Mouse (Mus musculus) right cerebral cortex, postnatal 10 days (tissue): Measurements from ENCODE around the gene 2010300C02Rik.
A peak's percentile ranks its signal among the peaks of the same experiment; 100 is the strongest.

Experiments used
- DNase-seq, 2 experiments: peaks; one replicate each; pipeline ENCODE4 v3.0.0; 2021; ENCODE audit warnings: low spot score in 2 of 2

The 2010300C02Rik gene

DNA sequence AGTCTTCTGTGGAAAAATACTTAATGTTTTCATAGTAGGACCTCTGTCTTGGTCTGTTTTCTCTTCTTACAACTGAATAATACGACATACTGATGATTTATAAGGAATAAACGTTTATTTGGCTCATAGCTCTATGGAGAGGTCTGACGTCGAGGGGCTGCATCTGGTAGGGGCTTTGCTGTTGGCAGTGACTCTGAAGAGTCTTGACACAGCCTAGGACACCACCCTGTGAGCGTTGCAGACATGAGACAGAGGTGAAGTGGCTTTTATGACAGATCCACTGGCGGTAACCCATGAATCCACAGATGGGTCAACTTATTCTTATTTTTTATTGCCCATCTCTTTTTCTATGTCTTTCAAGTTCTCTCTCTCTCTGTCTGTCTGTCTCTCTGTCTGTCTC lies 52.5 kb downstream of the 2010300C02Rik start:
- DNase-seq = no peak

GRCm38 (mm10) chr1:37666587-37666986 lies 53.3 kb downstream of the 2010300C02Rik start:
- no peak for DNase-seq

- no peak for DNase-seq
These were observed 54.2 kb downstream of the 2010300C02Rik start for GRCm38 (mm10) chr1:37665539-37666323.

DNA sequence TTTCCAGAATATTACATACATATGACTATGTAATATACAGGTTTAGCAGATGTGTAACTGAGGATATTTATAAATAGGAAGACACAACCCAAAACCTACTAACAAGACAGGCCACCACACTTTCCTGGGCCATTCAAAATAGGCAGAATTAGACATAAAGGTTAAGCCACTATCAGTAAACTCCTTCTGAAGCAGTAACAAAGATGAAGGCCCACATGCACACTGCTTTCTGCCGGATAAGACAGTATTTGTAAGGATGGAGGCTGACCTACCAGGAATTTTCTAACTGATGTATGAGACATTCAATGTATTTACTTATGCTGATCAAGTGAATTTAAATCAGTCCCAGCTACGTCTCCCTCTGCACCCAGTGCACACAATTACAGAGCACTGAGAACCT lies 55.4 kb downstream of the 2010300C02Rik start:
- DNase-seq = no peak

- no peak for DNase-seq
These were observed 56.3 kb downstream of the 2010300C02Rik start for GRCm38 (mm10) chr1:37663606-37664005.

DNA sequence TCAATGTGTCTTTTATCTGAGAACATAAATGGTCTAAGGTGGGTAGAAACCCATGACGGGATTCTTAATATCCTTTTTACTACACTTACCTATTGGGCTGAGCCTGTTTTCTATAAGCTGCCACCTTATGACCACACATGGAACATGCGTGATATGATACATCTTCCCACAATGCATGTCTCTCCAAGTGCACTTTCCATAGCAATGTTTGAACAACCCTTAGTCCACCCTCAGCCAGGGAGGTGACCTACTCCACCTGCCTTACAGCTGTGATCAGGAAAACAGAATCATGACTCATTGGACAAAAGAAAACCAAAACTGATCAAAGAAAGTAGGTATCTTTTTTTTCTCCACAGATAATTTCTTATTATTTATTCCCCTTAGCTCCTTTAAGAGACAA lies 63.9 kb downstream of the 2010300C02Rik start:
- no peak for DNase-seq

- DNase-seq = no peak
These were observed 65.9 kb downstream of the 2010300C02Rik start for GRCm38 (mm10) chr1:37653992-37654391.

DNA sequence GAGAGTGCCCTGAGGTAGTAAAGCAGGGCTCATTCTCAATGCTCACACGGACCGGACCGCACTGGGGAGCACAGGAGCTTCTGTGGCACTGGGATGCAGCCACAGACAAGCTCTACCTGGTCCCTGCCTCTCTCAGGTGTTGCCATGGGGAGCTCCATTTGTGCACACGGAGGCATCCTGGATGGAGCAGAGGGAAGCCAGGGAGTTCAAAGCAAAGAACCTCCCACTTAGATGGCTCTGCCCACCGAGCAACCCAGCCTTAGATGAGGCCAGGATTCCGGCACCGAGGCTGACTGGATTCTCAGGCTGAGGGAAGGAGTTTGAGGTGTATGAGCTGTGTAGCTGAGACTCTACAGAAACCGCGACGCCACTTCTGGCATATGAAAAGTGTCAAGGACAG lies 72.8 kb downstream of the 2010300C02Rik start:
- no peak for DNase-seq

DNA sequence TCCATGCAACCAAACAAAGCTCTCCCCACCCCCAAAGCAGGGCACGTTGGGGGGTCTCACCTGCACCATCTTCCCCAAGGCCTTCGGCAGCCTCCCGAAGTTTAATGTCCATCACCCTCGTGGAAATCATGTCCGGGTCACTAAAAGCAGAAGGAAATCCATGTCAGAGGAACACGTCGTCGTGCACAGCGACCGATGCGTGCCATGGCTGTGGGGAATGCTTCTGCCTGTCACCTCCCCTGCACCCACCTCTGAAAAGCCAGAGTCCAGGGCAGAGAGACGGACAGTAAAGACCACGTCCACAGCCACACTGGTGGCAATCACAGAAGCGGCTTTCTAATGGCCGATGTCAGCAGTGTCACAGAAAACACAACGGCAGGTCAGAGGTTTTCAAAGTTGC lies 75.4 kb downstream of the 2010300C02Rik start:
- no peak for DNase-seq

DNA sequence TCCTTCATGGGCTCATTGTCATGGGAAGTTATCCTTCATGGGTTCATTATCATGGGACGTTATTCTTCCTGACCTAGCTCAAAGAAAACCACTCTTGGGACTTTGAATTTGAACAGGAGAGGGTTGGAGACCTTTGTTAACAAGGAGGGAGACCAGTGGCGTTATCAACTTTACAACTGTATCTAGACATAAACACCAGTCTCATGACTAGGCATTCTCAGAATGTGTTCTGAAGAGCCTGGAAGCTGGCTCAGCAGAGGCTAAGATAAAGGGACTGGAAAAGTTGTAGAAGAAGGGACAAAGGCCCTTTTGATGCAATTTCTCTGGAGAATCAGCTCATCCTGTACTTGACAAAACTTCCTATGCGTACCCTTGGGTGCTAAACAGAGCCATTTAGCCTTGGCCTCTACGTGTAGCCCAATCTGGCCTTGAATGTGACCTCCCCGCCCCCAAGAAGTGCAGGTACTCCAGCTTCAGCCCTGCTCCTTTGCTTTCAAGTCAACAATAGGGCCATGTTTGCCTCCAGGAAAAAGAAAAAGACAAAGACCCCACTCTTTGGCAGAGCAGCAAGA lies 76.0 kb downstream of the 2010300C02Rik start:
- DNase-seq = no peak

GRCm38 (mm10) chr1:37641361-37641760 lies 78.5 kb downstream of the 2010300C02Rik start:
- DNase-seq = no peak

DNA sequence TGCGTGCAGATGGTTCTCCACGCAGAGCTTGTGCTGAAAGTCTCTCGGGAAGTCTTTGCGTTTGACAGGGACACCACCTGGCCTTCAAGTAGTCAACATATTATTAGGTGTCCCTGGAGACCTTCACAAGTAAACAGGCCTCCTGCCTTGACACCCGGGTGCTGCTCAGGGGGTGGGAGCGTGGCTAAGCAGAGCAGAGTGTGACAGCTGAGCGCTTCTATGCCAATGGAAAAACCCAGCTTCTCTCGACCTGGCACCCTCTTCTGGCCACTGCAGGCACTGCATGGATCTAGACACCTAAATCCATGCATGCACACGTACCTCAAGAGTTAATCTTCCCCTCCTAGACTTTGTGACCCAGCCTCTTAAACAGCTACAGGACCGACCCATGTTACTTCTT lies 80.8 kb downstream of the 2010300C02Rik start:
- peak; percentile 82 to 86 for DNase-seq

GRCm38 (mm10) chr1:37638560-37638959 lies 81.3 kb downstream of the 2010300C02Rik start:
- DNase-seq = no peak

- DNase-seq = no peak
These were observed 82.3 kb downstream of the 2010300C02Rik start for GRCm38 (mm10) chr1:37637571-37637970.

- no peak for DNase-seq
These were observed 83.1 kb downstream of the 2010300C02Rik start for GRCm38 (mm10) chr1:37636824-37637223.

GRCm38 (mm10) chr1:37636169-37636568 lies 83.7 kb downstream of the 2010300C02Rik start:
- DNase-seq = no peak

DNA sequence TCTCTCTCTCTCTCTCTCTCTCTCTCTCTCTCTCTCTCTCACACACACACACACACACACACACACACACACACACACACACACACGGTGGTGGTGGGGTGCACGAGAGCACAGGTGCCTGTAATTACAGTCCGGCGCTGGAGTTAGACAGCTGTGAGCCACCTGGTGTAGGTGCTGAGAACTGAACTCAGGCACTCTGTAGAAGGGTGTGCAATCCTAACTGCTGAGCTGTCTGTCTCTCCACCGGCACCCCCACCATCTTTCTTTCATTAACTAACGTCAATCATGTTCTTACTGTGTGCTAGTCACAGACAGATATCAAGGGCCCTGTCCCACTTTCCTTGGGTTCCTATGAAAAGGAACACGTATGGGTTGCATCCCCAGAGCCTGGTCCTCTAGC lies 84.2 kb downstream of the 2010300C02Rik start:
- no peak for DNase-seq

GRCm38 (mm10) chr1:37634658-37635057 lies 85.2 kb downstream of the 2010300C02Rik start:
- peak in 1 of 2 experiments; percentile 59 for DNase-seq

DNA sequence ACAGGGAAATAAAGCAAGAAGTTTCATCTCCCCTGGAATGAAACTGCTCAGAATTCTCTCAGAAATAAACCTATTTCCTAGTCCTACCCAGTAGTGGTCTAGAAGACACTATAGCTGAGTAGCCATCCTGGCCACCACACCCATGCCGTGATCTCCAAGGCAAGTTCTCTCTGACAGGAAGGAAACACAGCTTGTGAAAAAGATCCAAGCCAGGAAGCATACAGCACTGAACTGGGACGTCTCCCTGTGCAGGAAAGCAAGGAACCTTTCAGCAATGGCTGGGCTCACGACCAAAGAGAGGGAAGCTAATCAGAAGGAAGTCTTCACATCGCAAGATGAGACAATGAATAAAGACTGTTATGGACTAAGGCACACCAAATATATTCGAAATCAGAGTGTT lies 86.4 kb downstream of the 2010300C02Rik start:
- no peak for DNase-seq

- DNase-seq = no peak
These were observed 87.5 kb downstream of the 2010300C02Rik start for GRCm38 (mm10) chr1:37632425-37632824.

DNA sequence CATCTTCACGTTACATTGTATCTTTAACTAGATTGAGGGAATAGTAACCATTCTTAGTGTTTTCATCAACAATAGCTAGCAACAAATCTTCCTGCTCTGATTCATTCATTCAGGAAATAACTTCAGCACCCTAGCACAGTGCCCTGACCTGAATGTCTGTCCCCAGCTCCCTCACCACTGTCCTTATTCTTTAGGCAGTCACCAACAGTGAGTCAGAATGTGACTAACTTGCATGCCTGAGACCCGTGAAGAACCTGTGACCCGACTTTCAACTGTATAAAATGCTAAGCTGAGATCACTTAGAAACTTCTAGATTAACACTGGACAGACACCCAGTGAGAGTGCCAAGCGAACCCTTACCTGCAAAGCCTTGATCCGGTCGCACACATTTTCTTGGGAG lies 88.4 kb downstream of the 2010300C02Rik start:
- DNase-seq = no peak

DNA sequence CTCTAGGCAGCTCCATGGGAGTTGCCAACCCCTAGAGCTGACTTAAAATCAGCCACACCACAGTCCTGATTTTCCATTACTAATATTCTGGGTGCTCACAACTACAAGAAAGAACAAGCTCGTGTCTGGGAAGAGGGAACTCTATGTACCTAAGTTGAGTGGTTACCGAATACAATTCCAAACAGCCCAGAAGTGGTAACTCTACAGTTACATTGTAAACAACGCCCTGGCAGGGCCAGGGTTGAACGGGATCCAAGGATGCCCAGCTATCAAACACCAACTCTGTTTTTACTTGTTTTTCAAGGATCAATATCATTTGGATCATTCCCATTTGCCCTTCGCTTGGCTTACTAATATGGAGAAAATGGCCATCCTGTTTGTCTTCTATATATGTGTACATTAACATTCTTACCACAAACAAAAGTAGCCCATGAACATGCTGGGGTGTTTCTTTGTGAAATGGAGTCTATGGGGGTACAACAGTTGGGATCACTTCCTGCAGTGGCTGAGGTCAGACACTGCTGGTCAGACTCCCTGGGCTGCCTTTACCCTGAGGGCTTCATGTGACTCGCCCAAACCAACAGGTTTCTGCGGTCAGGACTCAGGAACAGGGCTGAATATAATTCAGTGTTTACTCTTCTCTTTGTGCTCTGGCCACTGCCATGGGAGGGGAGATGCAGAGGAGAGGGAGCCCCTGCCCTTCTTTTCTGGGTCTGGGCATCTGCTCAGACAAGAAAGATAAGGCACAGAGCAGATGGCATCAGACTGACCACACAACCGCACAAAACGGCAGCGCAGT lies 89.3 kb downstream of the 2010300C02Rik start:
- DNase-seq = no peak

DNA sequence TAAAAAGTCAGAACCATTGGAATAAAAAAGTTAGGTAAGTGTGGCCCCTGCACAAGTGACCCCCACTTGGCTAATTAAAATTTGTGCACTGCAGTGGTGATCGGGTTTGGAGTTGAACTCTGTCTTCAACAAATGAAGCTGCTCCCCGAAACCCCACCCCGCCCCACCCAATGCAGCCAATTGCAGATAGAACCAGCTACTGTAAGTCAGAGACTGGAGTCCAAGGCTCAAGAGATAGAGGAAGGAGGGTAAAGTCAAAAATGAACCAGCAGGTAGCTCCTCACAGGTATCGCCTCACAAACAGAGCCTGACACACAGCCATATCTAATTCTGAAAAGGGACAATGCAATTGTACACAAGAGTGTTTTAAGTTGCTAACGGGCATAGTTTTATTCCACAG lies 90.0 kb downstream of the 2010300C02Rik start:
- DNase-seq = no peak
